Mouse (Mus musculus) lung, postnatal 14 days (tissue): ENCODE results near the gene Ino80d.
"Not testable (repeated sequence)": the region's sequence is repeated elsewhere in the genome, so short reads cannot be mapped to it uniquely, and the experiment has no call there.

Source experiments
- DNase-seq: peaks from one replicate; pipeline ENCODE4 v3.0.0; 2021

The Ino80d gene

DNA sequence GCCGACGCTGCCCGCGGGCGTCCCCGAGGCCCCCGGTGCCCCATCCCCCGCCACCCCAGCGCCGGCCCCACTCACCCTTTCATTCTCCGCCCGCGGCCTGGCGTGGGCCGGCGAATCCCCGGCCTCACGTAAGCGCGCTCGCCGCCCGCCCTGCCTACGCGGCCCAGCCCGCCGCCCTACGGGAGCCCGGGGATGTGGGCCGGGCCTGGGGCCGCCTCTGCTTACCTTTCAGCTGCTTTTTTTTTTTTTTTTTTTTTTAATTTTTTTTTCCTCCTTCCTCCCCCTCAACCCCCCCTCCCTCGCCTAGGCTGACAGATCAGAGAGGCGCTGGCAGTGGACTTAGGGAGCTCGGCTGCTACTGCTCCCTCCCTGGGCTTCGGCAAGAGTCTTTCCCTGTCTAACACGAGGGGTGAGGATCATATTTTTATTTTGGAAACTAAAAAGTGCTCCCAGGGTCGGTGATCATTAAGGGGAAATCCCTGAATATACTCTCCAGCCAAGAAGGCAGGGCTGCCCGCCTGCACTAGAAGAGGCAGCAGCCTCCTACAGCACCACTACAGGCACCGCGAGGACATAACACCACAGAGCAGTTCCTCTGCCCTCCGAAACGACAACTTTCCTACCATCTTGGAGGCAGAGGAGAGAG, at the start of gene Ino80d:
Gene Ino80d (minus strand): TSS at position 532 of the 646 bp plus-strand sequence.
- DNase-seq, result peak; percentile 76

- DNase-seq, result no peak
These were observed 25.8 kb upstream of the Ino80d start for GRCm38 (mm10) chr1:63140231-63140630.

DNA sequence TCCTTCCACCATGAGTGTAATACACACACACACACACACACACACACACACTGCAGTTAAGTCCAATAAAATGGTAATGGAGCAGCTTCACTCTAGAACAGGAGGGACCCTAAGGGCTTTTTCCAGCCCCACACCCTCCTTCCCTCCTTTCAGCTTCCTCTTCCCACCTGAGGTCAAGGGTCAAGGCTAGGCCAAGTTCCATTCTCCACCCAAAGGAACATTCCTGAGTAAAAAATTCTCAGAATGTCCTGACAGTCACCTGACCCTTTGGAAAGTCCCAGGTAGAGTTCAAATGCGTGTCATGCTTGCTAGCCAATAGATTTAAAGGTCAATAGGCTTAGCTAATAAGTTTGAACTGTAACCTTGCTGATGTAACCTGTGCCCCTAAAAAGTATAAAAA, 24.1 kb upstream of the Ino80d start:
- DNase-seq, result not testable (repeated sequence)

GRCm38 (mm10) chr1:63137971-63138370, 23.5 kb upstream of the Ino80d start:
- no peak for DNase-seq

DNA sequence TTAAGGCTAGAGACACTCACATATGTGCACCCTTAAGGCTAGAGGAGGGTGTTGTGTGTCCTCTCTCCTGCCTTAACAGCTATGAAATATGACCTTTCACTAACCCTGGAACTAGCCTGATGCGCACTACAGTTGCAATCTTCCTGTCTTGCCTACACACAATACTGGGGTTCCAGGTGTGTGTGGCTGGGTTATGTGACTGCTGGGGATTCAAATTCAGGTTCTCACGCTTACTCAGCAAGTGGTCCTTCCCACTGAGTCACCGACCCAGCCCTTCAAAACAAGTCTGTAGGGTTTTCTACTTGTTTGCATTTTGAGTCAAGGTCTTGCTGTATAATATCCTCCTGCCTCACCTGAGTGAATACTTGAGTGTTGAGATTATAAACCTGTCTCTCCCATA, 20.1 kb upstream of the Ino80d start:
- no peak for DNase-seq

GRCm38 (mm10) chr1:63131766-63132165, 17.3 kb upstream of the Ino80d start:
- DNase-seq, result no peak

GRCm38 (mm10) chr1:63130883-63131282, 16.4 kb upstream of the Ino80d start:
- DNase-seq, result no peak

GRCm38 (mm10) chr1:63129857-63130690, 15.6 kb upstream of the Ino80d start:
- no peak for DNase-seq

- no peak for DNase-seq
These were observed 14.8 kb upstream of the Ino80d start for GRCm38 (mm10) chr1:63129273-63129672.

DNA sequence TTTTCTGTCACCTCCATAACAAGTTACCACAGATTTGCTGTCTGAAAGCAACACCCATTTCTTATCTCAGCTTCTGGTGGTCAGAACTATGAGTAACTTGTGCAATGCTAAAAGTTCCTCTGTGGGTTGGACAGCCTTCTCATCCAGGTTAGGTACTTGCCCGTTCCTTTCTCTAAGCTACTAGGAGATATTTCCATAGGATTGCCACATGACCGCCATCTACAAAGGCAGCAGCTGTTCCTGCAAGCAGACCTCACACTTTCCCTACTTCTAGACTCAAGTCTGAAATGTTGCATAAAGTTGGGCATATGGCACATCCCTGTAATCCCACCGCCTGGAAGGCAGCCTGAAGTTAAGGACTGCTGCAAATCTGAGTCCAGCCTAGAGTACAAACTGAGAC, 11.7 kb upstream of the Ino80d start:
- DNase-seq, result no peak

DNA sequence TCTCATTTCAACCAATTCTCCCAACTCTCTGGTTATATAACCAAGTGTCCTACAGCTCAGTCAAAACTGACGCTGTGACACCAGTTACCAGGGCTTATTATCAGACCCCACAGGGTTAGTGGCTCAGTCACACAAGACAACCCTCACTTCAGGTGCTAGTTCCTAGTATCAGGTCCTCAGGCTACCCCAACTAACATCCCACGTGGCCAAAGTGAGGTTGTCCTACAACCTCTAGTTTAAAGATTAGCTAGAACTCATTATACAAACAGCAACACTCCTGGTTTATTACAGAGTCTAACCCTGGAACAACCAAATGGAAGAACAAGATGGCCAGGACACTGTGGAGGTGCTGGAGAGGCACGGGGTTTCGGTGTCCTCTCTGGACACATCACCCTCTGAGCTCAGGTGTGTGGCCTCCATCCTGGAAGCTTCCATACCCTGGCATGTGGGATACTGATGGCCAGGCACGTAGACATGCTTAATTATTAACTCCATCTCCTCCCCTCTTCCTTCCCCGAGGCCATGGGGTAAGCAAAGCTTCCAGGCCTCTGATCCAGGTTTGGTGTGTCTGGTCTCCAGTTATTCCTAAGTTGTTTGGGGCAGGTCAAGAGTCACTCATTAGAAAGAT, 9.5 kb upstream of the Ino80d start:
- no peak for DNase-seq

- no peak for DNase-seq
These were observed 7.5 kb upstream of the Ino80d start for GRCm38 (mm10) chr1:63122005-63122404.

- no peak for DNase-seq
These were observed 5.9 kb upstream of the Ino80d start for GRCm38 (mm10) chr1:63120382-63120781.

DNA sequence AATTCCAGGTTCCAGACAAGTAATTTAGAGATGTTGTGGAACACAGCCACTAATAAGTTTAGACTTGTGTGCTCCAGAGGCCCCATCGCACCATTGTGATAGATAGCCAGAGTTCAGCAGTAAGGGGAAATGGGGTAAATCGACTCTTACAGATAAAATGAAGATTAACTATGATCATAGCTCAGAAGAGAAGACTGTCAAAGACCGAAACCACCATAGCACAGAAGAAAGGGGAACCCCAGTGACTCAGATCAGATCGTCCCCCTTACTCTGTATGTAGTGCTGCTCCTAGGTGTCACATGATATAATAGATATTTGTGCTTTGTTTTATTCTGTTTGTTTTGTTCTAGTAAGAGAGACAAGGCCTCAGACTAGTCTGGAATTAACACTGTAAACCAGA, 5.2 kb upstream of the Ino80d start:
- DNase-seq, result no peak

DNA sequence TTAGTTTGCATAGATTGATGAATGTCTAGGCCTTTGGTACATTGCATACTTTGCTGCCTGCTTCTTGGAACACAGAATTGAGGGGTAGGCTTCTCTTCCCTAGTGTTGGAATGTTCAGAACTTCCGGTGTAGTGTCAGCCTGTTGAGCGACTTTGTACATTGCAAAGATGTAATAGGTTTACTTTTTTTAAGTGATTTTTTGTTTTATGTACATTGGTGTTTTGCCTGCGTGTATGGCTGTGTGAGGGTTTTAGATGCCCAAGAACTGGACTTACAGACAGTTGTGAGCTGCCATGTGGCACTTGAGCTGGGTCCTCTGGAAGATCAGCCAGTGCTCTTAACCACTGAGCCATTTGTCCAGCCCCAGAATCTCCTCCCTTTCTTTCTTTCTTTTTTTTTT, 1.1 kb upstream of the Ino80d start:
- no peak for DNase-seq

DNA sequence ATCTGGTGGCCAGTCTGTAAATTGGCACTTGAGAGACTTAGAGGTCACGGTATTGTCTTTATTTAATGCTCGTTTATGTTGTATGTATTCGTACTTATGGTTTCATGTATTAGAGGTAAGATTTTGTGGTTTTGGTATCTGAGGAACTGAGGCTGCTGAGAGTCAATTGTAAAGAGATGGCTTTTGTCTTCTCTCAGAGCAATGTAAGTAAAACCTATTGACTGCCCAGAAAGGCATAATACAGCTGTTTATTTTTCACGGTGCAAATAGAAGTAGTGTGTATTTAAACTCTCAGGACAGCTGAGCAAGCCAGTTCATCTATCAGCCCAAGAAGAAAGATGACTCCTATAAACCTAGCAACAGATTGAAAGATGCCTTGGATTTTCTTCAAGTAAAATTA, 629 bp upstream of the Ino80d start:
- no peak for DNase-seq

GRCm38 (mm10) chr1:63113274-63114135, 962 bp downstream of the Ino80d start:
- peak; percentile 62 for DNase-seq

DNA sequence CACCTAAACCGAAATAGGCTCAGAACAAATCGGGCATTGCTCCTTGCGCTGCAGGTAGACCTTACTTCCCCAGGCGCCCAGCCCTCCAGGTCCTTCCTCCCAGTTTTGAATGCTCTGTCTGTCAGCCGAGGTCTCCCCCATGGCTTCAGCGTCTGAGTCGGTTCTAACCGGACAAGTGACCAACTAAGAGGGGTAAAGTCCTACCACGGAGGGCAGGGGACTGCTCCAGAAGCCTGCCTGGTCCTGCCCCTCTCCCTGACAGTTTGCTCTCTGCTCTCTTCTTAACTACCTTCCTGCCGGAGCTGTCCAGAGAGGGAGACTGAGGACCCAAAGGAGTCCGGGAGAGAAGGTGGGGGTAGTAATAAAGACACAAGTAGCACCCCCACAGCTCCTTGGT, 1.6 kb downstream of the Ino80d start:
- DNase-seq, result peak; percentile 43

- no peak for DNase-seq
These were observed 2.2 kb downstream of the Ino80d start for GRCm38 (mm10) chr1:63112151-63112864.

GRCm38 (mm10) chr1:63110536-63111285, 3.8 kb downstream of the Ino80d start:
- peak; percentile 37 for DNase-seq

DNA sequence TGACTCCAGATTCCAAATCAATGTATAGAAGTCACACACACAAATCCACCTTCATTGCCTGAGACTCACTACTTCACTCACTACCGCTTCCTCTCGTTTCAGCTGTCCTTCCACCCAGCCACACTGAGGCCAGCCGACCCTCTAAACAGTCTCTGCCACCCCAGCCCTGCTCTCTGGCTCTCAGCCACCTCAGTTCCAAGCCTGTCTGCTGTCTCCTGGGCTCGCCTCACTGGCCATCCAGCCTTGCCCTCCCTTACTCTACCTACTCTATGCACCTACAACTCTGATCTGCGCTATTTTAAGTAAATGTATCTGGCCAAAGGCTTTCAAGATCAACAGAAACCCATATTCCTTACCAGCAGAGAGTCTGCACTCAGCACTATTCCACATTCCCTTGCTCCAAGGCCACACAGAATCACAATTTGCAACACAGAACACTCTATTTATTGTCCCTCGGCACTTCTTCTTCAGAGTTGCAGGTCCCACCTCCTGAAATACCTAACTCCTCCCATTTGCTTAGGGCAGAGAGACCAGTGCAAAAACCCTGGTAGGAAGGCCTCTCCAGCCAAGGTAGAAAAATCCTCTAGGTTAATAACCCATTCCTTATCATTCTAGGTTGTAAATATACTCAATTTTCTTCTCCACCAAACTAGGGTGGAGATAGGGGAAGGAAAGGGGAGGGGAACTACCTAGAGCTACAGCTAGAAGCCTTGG, 6.7 kb downstream of the Ino80d start:
- no peak for DNase-seq
